Mouse (Mus musculus): ENCODE results near the gene Nme8.

Gene Nme8

GRCm38 (mm10) chr13:19640203-19640851, 57.3 kb downstream of the Nme8 start:
- DNase-seq (ENCODE audit: low spot score in 2 of 2), result no peak

- no peak for DNase-seq (ENCODE audit: low spot score in 2 of 2)
Measured at GRCm38 (mm10) chr13:19636131-19636530, 61.5 kb downstream of the Nme8 start.

- no peak for DNase-seq (ENCODE audit: low spot score in 2 of 2)
Measured at GRCm38 (mm10) chr13:19630768-19631709, 66.6 kb downstream of the Nme8 start.

- DNase-seq (ENCODE audit: low spot score in 2 of 2), result no peak
Measured at GRCm38 (mm10) chr13:19626473-19626872, 71.1 kb downstream of the Nme8 start.

- no peak for DNase-seq (ENCODE audit: low spot score in 2 of 2)
Measured at GRCm38 (mm10) chr13:19624632-19625320, 72.8 kb downstream of the Nme8 start.

- no peak for DNase-seq (ENCODE audit: low spot score in 2 of 2)
Measured at GRCm38 (mm10) chr13:19623228-19623905, 74.2 kb downstream of the Nme8 start.

- DNase-seq (ENCODE audit: low spot score in 2 of 2), result peak; percentile 29 to 43
Measured at GRCm38 (mm10) chr13:19622573-19623227, 74.9 kb downstream of the Nme8 start, which contains the start of gene Sfrp4. TSS of gene Sfrp4 (plus strand) at chr13:19623104.

GRCm38 (mm10) chr13:19619216-19619927, 78.2 kb downstream of the Nme8 start, which contains the start of gene Epdr1:
TSS of gene Epdr1 (minus strand) at chr13:19619927.
- peak; percentile 49 to 66 for DNase-seq (ENCODE audit: low spot score in 2 of 2)

GRCm38 (mm10) chr13:19618841-19619215, 78.8 kb downstream of the Nme8 start:
- DNase-seq (ENCODE audit: low spot score in 2 of 2), result no peak

GRCm38 (mm10) chr13:19618081-19618480, 79.5 kb downstream of the Nme8 start:
- DNase-seq (ENCODE audit: low spot score in 2 of 2), result no peak

- no peak for DNase-seq (ENCODE audit: low spot score in 2 of 2)
Measured at GRCm38 (mm10) chr13:19614311-19614710, 83.3 kb downstream of the Nme8 start.

GRCm38 (mm10) chr13:19613426-19613825, 84.2 kb downstream of the Nme8 start:
- DNase-seq (ENCODE audit: low spot score in 2 of 2), result no peak

- DNase-seq (ENCODE audit: low spot score in 2 of 2), result no peak
Measured at GRCm38 (mm10) chr13:19612963-19613362, 84.6 kb downstream of the Nme8 start.

- no peak for DNase-seq (ENCODE audit: low spot score in 2 of 2)
Measured at GRCm38 (mm10) chr13:19612348-19612747, 85.2 kb downstream of the Nme8 start.

- DNase-seq (ENCODE audit: low spot score in 2 of 2), result no peak
Measured at GRCm38 (mm10) chr13:19608120-19608519, 89.5 kb downstream of the Nme8 start.

- no peak for DNase-seq (ENCODE audit: low spot score in 2 of 2)
Measured at GRCm38 (mm10) chr13:19604916-19605315, 92.7 kb downstream of the Nme8 start.

GRCm38 (mm10) chr13:19603719-19604118, 93.9 kb downstream of the Nme8 start:
- no peak for DNase-seq (ENCODE audit: low spot score in 2 of 2)

GRCm38 (mm10) chr13:19602531-19602930, 95.1 kb downstream of the Nme8 start:
- DNase-seq (ENCODE audit: low spot score in 2 of 2), result no peak

- DNase-seq (ENCODE audit: low spot score in 2 of 2), result no peak
Measured at GRCm38 (mm10) chr13:19599242-19599641, 98.4 kb downstream of the Nme8 start.

- no peak for DNase-seq (ENCODE audit: low spot score in 2 of 2)
Measured at GRCm38 (mm10) chr13:19595141-19595540, 102.5 kb downstream of the Nme8 start.

Measured in right cerebral cortex, postnatal 36 days (tissue).